Mouse (Mus musculus) hematopoietic stem cell, adult 5-6 weeks (primary cell): ENCODE data around the gene Rps6ka1. TPM values are rescaled to one million over a fixed set of nuclear protein-coding genes. Genes with fewer than 3 reads are reported as not detected.

Experiments
- ATAC-seq, 2 experiments: fragments of 125-278 bp in 1 of 2; replicated peaks in 1 of 2; 2 replicates each; pipeline ENCODE4 v1.8.0; 2016 to 2017; ENCODE audit warnings: inconsistent platforms in 2 of 2, mild to moderate bottlenecking in 2 of 2, moderate number of reproducible peaks in 2 of 2, low read depth in 1 of 2, moderate TSS enrichment in 1 of 2; ENCODE audit not compliant: low FRiP score in 2 of 2, poor library complexity in 2 of 2, severe bottlenecking in 2 of 2, insufficient read depth in 1 of 2, low TSS enrichment in 1 of 2
- total RNA-seq: library from RNA; stranded (forward); fragments of 172-1452, 232-1000 nt; gene quantifications from 2 replicates; pipeline ENCODE4 v1.2.3, GENCODE M21; 2017

The Rps6ka1 gene
- total RNA-seq, 1 experiment from 2014 or later = 65.1 TPM

- no peak for ATAC-seq
Measured at GRCm38 (mm10) chr4:133900887-133901286, 13.3 kb upstream of the Rps6ka1 start.

DNA sequence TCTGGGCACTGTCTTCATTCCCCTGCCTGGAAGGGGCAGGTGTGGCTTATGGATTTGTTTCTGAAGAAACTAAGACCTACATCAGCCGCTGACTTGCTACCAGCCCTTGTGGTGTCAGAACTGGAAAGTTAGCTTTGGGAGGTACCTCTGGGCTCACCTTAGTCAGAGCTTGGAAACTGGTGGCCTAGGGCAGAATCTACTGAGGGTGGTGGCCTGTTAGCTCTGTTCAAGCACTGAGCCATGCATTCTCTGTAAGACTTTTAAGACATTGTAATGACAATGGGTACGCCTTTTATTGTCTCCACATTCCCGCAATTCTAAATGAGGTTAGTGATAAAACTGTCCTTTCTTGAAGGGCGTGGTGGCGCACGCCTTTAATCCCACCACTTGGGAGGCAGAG lies 12.8 kb upstream of the Rps6ka1 start:
- no peak for ATAC-seq

DNA sequence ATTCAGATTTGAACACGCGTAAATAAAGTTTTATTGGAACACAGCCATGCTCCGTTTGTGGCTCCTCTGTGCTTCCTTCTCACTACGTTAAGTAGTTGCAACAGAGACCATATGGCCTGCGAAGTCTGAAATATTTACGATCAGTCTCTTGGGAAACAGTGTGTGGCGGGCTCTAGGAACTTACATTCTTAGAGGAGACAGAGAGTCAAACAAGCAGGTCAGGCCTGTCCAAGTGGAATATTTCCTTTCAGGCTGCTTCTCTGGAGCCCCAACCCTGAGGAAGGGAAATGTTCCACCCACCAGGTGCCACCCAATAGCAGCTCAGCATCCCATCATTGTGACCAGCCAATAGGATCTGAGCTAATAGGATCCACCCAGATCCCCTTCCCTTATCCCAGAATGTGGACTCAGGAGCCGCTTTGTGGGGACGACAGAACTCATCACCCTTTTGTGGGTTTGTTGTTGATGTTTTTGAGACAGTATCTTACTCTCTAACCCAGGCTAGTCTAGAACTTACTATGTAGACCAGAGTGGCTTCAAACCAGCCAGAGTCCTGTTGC lies 11.7 kb upstream of the Rps6ka1 start:
- peak in 1 of 2 experiments; percentile 37; a peak in 1 of 4 replicates for ATAC-seq

DNA sequence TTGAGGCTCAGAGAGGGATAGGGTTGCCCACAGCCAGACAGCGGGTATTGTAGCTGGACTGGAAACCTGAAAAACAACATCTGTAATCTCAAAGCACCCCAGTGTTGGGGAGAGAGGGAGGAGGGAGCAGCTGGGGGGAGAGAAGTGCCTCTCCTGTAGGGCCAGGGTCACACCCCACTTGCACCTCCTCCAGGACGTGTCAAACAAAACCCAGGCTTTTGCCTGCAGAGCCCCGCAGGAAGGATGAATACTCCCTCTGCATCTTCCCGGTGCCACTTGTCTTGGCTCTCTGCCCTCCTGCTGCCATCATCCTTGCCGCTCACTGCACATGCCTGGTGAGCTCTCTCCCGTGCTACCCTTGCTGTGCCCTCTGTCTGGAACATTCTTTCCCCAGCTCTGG lies 10.6 kb upstream of the Rps6ka1 start:
- no peak for ATAC-seq

DNA sequence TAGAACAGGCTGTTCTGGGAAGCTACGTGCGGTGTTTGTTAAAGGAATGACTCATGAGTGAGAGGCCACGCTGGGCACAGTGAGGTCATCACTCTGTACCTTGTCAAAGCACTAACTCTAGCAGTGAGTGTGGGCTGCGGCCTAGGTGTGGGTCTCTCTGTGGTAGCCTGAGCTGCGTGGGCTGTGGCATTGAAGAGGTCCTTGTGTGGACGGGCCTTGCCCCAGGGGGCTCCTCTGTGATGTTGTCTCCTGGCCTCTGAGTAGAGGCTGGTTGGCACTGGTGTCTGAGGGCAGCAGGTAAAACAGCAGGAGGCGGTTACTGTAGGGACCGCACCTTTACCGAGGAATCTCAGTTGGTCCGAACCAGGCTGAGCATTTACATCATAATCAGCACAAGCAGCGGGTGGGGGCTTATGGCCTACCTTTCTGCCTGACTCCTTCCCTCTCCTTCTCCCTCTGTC lies 9.9 kb upstream of the Rps6ka1 start:
- no peak for ATAC-seq

DNA sequence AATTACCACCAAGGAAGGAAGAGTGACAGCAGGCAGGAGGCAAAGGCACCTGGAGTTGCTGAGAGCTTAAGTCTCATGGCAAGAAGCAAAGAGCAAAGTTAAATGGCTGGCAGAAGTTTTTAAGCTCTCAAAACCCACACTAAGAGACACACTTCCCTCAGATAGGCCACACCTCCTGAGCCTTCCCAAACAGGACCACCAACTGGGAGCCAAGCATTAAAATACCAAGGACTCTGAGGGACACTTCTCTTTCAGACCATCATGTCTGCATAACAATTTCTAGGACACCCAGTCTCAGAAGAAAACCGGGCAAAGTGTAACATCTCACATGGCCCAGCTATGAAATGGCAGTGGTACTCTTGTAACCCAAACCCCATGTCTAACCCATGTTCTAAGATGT lies 9.4 kb upstream of the Rps6ka1 start:
- ATAC-seq = no peak

DNA sequence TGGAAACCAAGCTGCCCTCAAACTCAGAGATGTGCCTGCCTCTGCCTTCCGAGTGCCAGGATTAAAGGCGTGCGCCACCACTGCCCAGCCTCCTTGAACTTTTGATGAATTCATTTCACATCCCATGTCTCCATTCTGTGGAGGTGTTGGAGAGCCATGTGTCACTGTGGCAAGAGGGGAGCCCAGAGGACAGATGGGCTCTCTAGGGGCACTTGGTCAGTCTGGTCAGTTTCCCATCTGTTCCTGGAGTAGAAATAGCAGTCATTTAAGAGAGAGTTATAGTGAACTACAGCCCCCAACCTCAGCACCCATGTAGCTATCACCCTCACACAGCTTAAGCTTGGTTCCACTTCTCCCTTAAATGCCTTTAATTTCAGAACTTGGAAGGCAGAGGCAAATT lies 8.4 kb upstream of the Rps6ka1 start:
- ATAC-seq = no peak

GRCm38 (mm10) chr4:133887249-133887648 lies 348 bp downstream of the Rps6ka1 start:
- 0 out of 4 replicates have a peak, but pooled peaks of 1 of the 2 experiments have one; percentile 35 for ATAC-seq

- peak in 1 of 2 experiments; percentile 5; a peak in 1 of 4 replicates for ATAC-seq
Measured at GRCm38 (mm10) chr4:133885991-133886501, 1.6 kb downstream of the Rps6ka1 start.

DNA sequence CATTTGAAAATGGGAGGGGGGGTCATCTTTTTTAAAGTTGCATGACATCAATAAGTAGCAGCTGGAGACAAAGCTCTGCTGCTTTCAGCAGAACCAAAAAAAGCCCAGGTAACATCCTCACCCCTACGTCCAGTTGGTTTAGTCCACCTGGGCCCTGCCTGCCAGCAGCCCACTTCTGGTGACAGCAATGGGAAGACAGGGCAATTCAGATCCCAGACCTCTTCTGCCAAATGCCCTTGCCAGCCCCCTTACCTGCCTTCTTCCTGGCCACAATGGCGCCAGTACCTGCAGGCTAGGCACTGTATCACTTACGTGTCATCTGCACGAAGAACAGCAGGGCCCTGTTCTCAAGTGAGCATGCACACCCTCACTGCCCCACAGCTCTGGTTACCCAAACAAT lies 2.3 kb downstream of the Rps6ka1 start:
- no peak for ATAC-seq

GRCm38 (mm10) chr4:133884888-133885287 lies 2.7 kb downstream of the Rps6ka1 start:
- ATAC-seq = no peak

- no peak for ATAC-seq
Measured at GRCm38 (mm10) chr4:133884127-133884753, 3.4 kb downstream of the Rps6ka1 start.

GRCm38 (mm10) chr4:133881851-133882250 lies 5.7 kb downstream of the Rps6ka1 start:
- ATAC-seq = no peak

GRCm38 (mm10) chr4:133881399-133881798 lies 6.2 kb downstream of the Rps6ka1 start:
- ATAC-seq = no peak

DNA sequence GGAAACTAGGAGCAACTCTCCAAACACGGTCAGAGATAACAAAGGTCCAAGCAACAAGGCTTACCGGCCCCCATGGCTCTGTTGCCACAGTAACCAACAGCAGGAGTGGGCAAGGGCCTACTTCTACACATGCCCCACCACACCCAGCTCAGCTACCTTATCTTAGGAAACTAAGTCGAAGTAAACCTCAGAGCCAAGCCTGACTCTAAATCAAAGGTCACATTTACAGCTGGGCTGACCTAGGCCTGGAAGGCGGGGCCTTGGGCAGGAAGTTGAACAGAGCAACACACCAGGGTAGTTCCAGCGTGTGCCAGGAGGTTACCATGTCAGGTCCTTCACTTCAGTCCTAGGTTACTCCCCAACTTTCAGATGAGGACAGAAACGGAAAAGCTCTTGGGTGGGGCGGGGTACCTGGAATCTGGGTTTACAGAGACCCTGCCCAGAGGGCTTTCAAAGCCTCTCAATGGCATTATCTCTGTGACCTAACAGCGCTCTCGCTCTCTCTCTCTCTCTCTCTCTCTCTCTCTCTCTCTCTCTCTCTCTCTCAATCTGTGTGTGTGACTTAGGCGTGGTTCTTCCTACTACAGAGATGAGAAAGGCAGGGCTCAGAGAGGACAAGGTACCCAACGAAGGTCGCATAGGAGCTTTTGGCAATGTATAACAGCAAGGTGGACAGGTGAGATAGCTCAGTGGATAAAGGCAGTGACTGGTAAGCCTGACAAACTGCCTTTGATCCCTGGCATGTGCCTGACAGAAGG lies 8.3 kb downstream of the Rps6ka1 start:
- ATAC-seq = peak in 1 of 2 experiments; percentile 19; a peak in 2 of 4 replicates

DNA sequence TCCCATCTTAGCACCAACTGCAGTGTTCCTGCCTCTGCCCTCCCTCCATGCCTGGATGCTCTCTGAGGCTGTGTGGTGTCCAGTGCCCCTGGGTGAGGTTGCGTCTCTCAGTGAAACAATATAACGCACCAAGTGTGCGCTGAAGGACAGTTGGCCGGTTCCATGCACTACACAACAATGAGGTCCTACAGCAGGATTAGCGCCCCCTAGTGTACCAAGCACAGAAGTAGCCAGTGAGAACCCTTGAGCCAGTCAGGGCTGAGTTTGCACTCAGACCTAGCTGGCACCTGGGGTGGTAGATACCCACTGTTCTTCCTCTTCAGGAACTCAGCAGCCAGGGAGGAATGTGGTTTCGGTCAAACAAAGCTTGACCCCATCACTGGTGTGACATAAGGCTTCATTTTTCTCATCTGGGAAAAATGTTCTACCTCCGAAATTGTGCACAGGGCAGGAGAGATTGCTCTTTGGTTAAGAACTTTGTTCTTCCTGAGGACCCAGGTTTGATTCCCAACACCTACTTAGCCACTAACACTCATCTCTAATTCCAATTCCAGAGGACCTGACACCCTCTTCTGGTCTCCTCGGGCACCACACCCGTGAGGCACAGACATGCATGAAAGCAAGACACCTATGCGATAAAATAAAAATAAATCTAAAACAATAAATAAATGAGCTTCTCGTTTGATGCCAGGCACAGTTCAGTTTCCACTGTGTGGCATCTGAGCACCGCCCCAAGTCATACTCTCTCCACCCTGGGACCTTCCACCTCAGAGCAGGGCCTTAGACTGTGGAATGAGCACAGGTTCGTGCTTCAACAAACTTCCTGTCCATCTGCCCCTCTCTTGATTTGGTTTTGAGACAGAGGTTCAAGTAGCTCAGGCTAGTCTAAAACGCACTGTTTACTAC lies 9.5 kb downstream of the Rps6ka1 start:
- no peak for ATAC-seq

- ATAC-seq = peak in 1 of 2 experiments; percentile 25; a peak in 1 of 4 replicates
Measured at GRCm38 (mm10) chr4:133874865-133875517, 12.6 kb downstream of the Rps6ka1 start.
